Mouse (Mus musculus): Measurements from ENCODE around the gene Gm20441.
A peak's percentile ranks its signal among the peaks of the same experiment; 100 is the strongest.
"Not testable (repeated sequence)": the region's sequence is repeated elsewhere in the genome, so short reads cannot be mapped to it uniquely, and the experiment has no call there.

Gene Gm20441

DNA sequence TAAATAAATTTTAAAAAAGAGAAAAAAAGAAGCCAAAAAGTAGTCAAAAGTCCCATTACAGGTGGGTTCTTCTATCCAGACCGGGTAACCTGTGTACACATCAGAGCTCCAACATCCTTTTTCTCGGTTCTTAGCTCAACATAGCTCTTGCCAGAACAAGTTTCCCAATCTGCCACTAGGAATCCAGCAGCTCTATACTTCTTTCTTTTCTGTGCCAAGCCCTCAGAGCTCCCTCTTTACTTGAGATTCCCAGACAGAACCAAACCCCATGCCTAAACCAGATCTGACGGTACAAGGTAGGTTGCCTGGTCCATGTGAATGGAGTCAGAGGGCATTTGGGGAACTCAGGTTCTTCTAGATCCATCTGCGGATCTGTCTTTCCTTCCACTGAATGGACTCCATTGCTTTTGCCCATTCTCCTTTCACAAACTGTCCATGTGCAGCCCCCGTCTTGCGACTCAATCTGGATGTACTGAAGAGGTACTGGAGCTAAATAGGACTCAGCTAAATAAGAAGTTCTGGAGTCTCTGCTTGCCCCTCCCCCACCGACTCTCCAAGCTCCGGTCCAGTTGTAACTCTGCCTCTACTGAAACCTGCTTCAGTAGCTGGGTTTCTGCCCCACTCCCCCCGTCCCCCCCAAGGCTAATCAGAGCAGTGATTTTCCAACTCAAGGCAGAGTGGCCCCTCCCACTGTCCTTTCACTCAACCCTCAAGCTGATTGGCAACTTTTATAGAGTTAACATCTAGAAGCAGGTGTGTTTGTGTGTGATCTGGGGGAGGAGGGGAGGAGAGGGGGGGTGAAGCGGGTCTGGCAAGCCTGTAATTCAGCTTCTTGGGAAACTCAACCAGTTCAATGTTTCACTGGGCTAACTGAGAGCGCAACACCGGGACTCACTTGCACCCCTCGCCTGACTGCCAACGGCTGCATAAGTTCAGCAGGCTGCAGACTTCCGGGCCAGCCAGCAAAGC is 1.3 kb downstream of the Gm20441 start:
- no peak for DNase-seq

DNA sequence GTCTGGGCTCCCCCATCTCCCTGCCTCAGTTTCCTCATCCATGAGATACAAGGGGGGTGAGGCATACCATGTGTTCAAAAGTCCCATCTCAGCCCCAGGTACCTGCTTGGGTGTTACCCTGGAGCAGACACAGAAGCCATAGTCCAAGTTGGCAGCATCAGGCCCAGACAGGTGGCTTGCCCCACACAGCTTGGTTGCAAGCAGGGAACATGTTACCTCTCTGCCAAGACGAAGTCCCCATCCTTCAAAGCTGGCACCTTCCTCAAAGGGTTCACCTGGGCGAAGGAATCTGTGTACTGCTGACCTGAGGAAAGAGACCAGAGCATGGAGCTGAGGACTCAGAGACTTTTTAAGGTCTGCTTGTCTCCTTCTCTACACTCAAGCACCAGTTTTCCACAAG is 2.9 kb downstream of the Gm20441 start:
- DNase-seq = no peak

DNA sequence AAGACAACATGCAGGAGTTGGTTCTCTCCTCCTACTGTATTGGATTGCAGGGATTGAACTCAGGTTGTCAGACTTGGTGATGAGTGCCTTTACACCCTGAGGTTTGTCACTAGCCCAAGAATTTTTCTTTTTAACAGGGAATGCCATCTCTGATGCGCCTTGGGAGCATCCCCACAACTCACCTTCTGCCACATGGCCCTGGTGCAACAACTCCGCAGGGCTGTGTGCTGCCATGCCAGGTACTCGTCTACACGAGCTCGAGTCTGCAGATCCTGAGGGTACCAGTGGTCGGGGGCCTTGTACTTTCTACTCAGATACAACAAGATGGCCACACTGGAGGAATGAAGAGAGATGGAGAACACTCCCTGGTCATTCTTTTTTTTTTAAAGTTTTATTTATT is 4.2 kb downstream of the Gm20441 start:
- DNase-seq = no peak

DNA sequence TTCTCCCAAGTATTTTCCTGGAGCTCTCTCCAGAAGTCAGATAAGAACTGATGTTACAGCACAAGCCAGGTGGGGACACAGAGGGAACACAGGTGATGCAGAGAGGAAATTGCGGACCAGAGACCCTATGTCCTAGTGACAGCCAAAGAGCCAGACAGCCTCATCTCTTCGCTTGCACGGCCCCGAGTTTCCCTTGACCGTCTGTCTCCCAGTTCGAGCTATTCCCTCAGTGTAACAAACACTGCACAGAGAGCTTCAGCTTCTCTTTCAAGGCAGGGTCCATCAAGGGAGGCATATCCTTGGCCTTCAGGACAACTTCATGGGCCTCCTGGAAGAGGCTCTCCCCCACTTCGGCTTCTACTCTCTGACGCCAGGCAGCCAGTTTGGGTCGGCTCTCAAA is 6.2 kb downstream of the Gm20441 start:
- DNase-seq = no peak

DNA sequence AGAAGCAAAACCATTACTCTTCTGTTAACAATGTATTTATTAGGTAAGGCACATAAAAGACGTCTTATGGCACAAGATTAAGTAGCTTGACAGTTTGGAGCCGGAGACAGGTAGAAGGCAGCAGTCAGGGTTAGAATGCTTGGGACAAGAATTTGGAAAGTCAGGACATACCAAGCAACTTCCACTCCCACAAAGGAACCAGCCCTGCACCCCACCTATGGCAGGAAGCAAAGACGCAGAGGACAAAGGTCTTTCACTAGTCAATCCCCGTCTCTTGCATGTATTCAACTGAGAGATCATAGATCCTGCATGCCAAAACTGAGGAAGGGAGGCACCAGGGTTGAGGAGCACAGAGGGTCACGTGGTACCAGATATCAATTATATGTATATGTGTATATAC is 6.7 kb downstream of the Gm20441 start:
- no peak for DNase-seq

DNA sequence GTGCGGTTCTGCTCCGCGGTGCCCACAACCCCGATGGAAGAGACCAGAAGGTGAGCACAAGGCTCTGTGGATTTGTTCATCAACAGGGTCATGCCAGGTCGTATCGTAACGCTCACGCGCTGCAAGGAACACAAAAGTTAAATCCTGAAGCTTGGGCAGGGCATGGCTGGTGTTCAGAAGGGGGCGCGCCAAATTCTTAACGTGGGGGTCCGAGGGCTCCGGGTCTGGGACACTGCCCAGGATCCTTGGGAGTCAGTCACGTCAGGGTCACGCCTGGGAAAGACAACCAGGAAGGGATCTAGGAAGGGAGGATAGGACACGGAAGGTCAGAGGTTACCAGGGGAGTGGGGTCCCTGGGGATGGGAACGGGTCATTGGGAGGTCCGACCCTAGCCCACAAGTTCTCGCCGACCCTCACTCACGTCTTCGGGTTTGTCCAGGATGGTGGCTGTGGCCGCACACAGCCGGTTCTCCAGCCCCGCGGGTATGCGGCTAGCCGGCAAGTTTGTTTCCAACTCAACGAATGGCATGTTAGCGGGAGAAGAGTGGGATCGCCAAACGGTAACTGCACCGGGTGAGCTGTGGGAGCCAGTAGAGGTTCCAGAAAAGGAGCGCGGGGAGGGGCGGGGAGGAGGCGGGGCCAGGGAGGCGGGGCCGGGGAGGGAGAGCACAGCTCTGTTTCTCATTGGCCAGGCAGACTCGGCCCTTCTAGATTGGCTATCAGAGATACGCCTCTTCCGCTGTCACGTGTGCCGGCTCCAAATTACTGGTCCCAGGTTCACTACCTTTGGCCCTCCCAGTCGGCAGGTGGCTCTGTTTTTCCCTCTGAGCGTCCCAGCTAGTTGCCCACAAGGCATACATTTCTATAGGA is 7.7 kb downstream of the Gm20441 start, which contains the start of gene Ddt:
TSS of gene Ddt (minus strand) at position 620 of the 870 bp plus-strand sequence.
- peak; percentile 86 to 89 for DNase-seq

DNA sequence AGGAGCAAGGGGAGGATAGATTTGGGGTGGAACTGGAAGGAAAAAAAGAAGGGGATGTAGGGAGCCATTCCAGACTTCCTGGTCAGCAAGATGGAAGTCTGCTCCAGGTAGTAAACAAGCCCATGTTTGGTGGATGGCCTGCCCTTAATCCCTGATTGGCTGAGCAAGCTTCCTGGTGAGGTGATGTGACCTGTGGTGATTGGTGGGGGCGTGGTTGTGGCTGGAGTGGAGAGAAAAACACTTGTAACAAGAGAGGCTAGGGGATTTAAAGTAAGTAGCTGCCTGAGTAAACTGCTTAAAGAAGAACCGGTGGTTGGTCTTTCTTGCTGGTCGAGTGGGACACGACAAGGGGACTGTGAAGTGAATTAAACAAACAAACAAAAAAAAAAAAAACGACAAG is 13.0 kb downstream of the Gm20441 start:
- DNase-seq = not testable (repeated sequence)

DNA sequence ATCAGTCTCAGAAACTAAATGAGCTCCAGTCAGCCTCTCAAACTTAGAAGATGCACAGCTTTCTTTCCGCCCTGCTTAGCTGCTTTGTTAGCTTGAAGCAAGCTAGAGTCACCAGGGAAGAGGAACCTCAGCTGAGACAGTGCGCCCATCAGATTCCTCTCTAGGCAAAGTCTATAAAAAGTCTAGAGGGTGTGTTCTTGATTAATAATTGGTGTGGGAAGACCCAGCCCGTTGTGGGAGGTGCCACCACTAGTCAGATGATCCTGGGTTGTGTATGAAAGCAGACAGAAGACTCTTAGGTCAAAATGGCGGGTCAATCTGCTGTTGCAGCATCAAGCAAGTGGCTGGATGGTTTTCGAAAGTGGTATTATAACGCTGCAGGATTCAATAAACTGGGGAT is 13.9 kb downstream of the Gm20441 start:
- DNase-seq = no peak

DNA sequence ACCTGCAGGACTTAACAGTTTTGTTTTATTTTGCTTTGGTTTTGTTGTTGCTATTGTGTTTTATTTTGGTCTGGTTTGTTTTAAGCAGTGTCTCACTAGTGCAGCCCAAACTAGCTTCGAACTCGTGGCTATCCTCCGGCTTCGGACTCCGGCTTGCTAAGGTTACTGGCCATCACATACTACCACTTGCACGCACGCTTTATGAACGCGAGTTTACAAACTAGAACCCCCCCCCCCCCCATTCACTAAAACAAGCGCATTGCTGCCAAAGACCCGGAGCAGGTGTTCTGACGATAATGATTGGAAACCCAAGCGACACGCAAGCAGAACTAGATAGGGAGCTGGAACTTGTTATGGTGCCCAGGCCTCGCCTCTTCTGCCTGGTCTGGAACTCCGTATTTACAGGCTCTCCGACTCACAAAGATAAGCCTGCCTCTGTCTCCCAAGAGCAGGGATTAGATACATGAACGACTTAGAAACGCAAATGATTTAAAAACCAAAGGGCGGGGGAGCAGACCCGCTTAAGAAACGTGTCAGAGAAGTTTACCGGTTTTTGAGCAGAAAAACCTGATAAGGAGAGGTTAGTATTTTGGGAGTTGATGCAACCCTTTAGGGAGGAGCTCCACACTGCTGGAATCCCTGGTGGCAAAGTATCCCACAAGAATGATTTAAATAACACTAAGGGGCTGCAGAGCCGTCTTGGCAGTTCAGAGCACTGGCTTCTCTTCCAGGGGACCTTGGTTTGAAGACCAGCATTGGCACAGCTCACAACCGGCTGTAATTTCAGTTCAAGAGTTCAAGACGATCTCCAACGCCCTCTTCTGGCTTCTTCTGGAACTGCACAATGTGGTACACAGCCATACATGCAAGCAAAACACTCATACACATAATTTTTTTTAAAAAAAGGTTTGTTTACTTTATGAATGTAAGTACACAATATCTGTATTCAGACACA is 16.0 kb downstream of the Gm20441 start:
- DNase-seq = peak; percentile 70 to 80

DNA sequence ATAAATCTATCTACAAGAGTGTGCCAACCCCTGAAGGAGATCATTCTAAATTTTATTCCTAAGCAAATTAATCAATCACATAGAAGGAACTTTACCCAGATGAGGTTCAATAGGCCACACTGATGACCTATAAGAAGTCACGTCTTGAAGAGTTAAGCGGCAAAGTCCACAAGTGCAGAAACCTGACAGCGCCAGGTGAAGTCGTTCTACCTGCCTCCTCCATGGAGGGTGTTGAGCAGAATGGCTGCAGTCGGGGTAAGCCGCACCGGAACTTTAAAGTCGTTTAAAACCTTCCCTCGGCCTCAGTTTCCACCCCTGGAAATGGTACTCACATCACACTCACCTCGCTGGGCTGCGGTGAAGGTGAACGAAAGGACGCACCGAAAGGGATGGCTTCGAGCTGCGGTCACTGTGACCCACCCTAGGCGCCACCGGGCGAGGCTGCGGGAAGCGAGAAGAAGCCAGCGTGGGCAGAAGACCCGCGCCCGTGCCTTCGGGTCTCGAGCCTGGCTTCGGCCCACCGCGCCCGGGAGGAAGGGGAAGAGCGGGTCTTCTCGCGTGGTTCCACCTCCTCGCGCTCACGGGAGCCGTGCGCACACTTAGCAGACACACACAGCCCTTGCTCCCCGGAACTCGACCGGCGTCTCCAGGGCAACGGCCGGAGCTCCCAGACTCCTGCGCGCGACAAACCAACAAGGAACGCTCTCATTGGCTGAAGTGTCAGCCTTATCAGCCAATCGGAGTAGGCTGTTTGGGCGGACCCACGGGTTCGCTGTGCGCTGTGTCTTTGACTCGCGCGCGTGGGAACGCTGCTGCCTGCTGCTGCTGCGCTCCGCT is 16.9 kb downstream of the Gm20441 start, which contains the start of gene Cabin1:
TSS of gene Cabin1 (minus strand) at position 660 of the 837 bp plus-strand sequence.
- DNase-seq = peak; percentile 95 to 97

DNA sequence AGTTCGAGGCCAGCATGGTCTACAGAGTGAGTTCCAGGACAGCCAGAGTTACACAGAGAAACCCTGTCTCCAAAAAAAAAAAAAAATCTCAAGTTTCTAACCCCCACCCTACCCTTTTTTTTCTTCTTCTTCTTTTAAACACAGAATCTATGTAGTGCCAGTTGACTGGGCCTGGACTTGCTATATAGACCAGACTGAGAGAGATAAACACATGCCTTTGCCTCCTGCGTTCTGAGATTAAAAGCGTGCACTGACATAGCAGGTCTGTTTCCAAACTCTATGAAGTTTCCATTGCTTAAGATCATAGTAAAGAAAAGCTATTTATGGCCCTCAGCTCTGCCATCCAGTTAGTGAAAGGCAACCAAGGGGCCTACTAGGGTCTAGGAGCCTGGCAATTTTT is 18.3 kb downstream of the Gm20441 start:
- no peak for DNase-seq

DNA sequence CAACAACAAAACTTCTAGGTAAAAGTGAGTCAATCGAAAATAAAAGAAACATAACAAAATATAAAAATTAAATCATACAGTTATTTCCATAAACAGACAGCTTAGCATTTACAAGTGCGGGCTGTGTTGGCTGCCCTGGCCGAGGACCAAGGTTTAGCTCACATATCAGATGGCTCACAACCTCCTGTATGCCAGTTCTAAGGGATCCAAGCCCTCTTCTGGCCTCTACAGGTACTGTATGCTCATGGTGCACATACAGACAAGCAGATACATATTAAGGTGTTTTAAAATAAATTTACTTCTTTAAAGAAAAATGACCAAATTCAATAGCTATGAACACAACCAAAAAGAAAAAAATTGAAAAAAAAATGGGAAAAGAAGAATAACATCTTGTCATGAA is 20.4 kb downstream of the Gm20441 start:
- no peak for DNase-seq

DNA sequence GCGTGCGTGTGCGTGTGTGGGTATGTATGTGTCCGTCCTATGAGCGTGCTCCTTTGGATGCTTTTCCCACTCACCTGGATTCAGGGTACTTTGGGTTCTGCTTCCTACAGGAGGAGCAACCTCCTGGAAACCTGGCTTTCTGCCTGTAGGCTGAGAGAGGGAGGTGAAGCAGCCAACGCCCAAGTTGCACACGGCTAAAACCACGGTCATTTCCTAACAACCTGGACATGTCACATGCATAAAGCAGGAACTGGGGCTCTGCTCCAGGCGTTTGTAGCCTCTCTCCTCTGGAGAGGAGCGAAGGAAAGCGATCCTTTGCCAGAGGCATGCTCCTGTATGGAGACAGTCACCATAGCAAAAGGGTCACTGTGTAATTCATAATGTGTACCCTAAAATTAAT is 24.0 kb downstream of the Gm20441 start:
- DNase-seq = no peak

DNA sequence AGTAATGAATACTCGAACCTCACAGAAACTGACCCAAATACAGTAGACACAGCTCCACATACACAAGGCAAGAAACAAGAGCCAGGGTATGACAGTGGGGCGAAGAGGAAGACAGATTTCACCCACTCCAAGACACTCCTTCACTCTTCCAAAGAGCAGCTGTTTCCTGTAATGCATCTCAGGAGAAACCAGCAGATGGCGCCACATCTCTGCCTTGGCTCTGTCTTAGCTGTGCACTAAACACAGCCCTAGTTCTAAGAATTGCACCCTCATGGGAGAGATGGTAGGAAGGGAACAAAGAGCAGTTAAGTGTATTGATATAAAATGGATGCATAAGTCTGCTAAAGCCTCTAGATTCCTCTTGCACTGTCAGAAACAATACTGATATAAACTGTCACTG is 36.7 kb downstream of the Gm20441 start:
- peak; percentile 87 to 94 for DNase-seq

DNA sequence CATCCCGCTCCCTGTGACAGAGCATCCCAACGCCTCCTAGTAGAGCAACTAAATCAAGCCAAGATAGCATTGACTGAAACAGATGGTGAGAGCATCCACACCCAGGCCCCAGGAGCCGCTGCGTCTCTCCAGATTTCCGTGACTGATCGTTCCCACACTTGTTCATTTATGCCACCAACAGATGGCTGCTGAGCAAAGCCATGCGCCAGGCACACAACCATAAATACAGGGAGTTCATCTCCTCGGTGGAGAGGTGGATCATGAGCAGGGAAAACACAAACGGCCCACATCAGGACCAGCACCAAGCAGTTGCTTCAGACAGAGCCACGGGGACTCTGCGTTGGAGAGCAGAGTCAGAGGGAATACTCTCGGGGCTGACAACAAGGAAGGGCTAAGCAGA is 37.4 kb downstream of the Gm20441 start:
- DNase-seq = peak; percentile 62 to 63

DNA sequence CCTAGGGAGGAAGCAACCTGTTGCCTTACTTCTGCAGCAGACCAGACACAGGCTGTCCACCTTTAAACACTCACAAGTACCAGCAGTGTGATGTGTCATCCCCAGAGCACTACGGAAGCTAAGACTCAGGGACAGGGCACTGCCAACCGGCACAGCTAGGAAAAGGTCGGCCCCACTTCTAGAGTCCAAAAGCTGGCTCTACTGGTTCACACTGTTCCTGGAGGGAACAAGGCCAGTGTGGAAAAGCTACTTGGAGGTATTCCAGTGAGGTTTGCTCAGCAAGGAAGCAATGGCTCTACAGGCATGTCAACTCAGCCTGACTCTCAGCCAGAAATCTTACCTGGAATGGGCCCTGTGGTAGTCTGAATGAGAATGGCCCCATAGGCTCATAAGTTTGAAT is 39.9 kb downstream of the Gm20441 start:
- DNase-seq = peak in 1 of 2 experiments; percentile 20

DNA sequence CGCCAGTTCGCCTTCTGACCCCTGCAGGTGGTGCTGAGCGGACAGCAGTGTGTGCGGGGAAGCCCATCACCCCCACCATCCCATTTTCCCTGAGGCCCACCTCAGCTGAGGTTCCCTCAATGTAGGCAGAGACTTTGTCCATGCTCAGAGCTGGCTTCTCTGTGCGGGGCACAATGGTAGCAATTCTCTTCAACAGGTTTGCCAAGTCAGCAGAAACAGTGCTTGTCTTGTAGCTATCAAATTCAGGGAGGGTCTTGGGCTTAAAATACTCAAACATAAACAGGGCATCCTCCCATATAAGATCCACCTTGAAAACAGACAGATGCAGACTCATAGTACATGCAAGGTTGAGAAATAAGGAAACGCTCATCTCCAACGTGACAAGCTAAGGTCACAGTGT is 55.3 kb downstream of the Gm20441 start:
- no peak for DNase-seq

Data from cerebellum, postnatal 36 days (tissue).